Mouse (Mus musculus) adrenal gland, adult 2 months (tissue): Measurements from ENCODE around the gene Kdelr2. TPM values are rescaled to one million over a fixed set of nuclear protein-coding genes. Genes with fewer than 3 reads are reported as not detected.

Experiments
- polyA plus RNA-seq: library from polyadenylated mRNA; depleted of rRNA; stranded (reverse); fragments of >200 nt; gene quantifications from 2 replicates; pipeline ENCODE4 v1.2.3, GENCODE M21; 2012; rRNA removed
- total RNA-seq, 2 experiments: library from RNA; stranded (reverse); gene quantifications; 2 replicates each; pipeline ENCODE4 v1.2.3; 2021

Kdelr2 gene
- total and polyA plus RNA-seq, 3 experiments = 96.0 to 107 (median 101) TPM

Other genes starting within 250 kb of the Kdelr2 start
- 10 to 100 TPM in 1 of 2 experiments, 1 to 10 TPM in 1; 8.9 to 12.8 TPM for gene Rbak, start 223.1 kb upstream of the Kdelr2 start, total RNA-seq
- 3.7 and 5.9 TPM in 2 replicates for gene Rbak, start 223.1 kb upstream of the Kdelr2 start, polyA plus RNA-seq
- gene Spdye4b, start 222.8 kb upstream of the Kdelr2 start, total RNA-seq = not detected
- not detected in 2 replicates for gene Spdye4b, start 222.8 kb upstream of the Kdelr2 start, polyA plus RNA-seq
- not detected for gene Spdye4a, start 176.9 kb upstream of the Kdelr2 start, total RNA-seq
- not detected in 2 replicates for gene Spdye4a, start 176.9 kb upstream of the Kdelr2 start, polyA plus RNA-seq
- 10 to 100 TPM; 19.5 to 21.4 TPM for gene Zfp12, start 168.7 kb upstream of the Kdelr2 start, total RNA-seq
- gene Zfp12, start 168.7 kb upstream of the Kdelr2 start, polyA plus RNA-seq = 9.1 and 10.1 TPM in 2 replicates
- 1 to 10 TPM; 4.6 to 9.8 TPM for gene Zfp316, start 133.8 kb upstream of the Kdelr2 start, total RNA-seq
- gene Zfp316, start 133.8 kb upstream of the Kdelr2 start, polyA plus RNA-seq = 21.0 and 25.5 TPM in 2 replicates
- gene Zfp853, start 110.2 kb upstream of the Kdelr2 start, total RNA-seq = under 1 TPM; 0.17 to 0.31 TPM
- 1.1 and 1.6 TPM in 2 replicates for gene Zfp853, start 110.2 kb upstream of the Kdelr2 start, polyA plus RNA-seq
- 10 to 100 TPM; 25.6 to 36.4 TPM for gene E130309D02Rik, start 88.5 kb upstream of the Kdelr2 start, total RNA-seq
- gene E130309D02Rik, start 88.5 kb upstream of the Kdelr2 start, polyA plus RNA-seq = 46.5 and 54.9 TPM in 2 replicates
- gene Zdhhc4, start 74.6 kb upstream of the Kdelr2 start, total RNA-seq = 10 to 100 TPM; 52.8 to 60.8 TPM
- 95.2 and 110 TPM in 2 replicates for gene Zdhhc4, start 74.6 kb upstream of the Kdelr2 start, polyA plus RNA-seq
- gene Grid2ip, start 46.5 kb upstream of the Kdelr2 start, total RNA-seq = under 1 TPM; 0.24 to 0.29 TPM
- gene Grid2ip, start 46.5 kb upstream of the Kdelr2 start, polyA plus RNA-seq = 0.40 and 1.1 TPM in 2 replicates
- gene Daglb, start 60.7 kb downstream of the Kdelr2 start, total RNA-seq = 10 to 100 TPM; 19.0 to 19.4 TPM
- 29.3 and 33.0 TPM in 2 replicates for gene Daglb, start 60.7 kb downstream of the Kdelr2 start, polyA plus RNA-seq
- 100 to 1,000 TPM; 349 to 359 TPM for gene Rac1, start 124.2 kb downstream of the Kdelr2 start, total RNA-seq
- gene Rac1, start 124.2 kb downstream of the Kdelr2 start, polyA plus RNA-seq = 76.1 and 98.1 TPM in 2 replicates
- gene Cyth3, start 218.6 kb downstream of the Kdelr2 start, total RNA-seq = 100 to 1,000 TPM; 119 to 164 TPM
- 61.7 and 78.7 TPM in 2 replicates for gene Cyth3, start 218.6 kb downstream of the Kdelr2 start, polyA plus RNA-seq